Mouse (Mus musculus) frontal cortex, postnatal 36 days (tissue): ENCODE data around the gene Otud7b.
A peak's percentile ranks its signal among the peaks of the same experiment; 100 is the strongest.

Experiments
- DNase-seq, 2 experiments: peaks; one replicate each; pipeline ENCODE4 v3.0.0; 2022; ENCODE audit warnings: low spot score in 2 of 2

Otud7b gene

DNA sequence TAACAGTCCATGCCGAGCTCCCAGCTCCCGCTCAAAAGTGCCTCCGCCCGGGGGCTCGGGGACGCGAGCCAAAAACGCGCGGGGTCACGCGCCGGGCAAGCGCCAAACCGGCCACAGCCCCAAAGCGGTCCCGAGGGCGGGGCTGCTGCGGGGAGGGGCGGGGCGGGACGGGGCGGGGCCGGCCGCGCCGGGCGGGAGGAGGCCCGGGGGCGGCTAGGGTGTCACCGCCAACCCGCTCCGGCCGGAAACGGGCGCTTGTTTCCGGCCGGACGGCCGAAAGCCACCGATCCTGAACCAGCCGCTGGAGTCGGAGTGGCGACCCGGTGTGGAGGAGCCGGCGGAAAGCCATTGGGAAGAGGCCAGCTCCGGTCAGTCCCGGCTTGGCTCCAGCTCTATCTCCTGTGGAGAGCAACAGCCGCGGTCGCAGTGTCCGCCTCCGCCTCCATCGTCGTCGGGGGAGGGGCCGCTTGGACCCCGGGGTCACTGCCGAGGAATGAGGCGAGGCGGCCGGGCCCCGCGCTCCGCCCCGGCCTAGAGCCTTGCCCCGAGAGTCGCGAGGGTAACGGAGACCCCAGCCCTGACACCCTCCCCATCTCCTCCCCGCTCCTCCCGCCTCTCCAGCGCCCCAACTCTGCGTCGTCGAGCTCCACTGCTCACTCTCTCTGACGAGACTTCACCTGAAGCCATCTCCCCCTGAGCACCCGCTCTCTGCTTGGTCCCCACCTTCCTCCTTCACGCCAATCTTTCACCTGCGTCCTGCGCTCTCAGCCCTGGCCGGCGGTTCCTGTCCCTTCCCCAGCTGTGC is at the start of gene Otud7b:
Otud7b (plus strand) TSS at position 267 of the 805 bp plus-strand sequence.
- DNase-seq: peak; percentile 60 to 66

DNA sequence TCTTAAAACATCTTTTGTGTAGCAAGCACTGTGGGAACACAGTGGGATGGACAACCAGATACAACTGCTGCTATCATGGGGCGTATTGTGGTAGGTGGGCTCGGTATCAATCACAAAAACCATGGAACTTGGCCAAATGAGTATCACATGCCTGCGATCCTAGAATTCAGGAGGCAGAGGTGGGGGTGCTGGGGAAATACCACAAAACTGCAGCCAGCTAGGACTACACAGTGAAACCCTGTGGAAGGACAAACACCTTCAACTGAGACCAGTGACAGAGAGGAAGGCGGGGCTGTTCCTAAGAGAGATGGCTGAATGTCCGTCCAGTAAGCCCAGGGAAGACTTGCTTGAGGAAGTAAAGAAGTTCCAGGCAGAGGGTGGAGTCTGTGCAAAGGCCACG is 49.0 kb upstream of the Otud7b start:
- DNase-seq: no peak

DNA sequence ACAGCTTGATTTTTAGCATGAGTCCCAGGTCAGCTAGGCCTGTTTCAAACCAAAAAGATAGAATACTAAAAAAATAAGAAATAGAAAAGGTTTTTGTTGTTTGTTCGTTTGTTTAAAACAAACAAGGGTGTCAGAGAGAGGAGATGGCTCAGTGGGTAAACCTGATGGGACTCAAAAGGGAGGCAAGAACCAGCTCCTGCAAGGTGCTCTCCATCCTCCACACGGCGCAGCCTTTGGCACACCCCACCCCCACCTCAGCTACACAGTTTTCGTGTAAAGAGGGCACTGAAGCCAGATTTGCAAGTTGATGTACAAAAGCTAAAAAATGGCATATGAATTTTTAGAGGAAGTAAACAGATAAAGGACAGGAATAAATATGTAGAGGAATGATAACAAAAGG is 48.3 kb upstream of the Otud7b start:
- no peak for DNase-seq

DNA sequence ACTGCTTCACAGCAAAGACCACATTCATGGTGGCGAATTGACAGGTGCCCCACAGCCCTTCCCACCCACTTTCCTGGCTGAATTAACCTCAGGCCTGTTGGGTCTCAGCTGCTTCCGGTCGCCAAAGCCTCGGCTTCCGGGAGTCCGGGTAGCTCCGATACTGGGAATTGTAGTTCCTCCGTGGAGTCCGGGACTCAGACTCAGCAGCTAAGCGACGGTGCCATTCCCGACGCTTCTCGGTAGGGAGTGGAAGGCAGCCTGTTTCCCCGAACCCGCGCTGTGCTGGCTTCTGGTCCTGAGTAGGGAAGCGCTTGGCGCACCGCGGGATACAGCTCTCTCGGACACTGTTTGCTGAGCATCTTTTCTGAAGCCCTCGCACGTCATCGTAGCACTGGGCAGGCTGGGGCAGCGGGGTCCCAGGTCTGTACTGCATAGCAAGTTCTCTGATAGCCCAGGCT is 46.6 kb upstream of the Otud7b start:
- DNase-seq: peak; percentile 90 to 94

DNA sequence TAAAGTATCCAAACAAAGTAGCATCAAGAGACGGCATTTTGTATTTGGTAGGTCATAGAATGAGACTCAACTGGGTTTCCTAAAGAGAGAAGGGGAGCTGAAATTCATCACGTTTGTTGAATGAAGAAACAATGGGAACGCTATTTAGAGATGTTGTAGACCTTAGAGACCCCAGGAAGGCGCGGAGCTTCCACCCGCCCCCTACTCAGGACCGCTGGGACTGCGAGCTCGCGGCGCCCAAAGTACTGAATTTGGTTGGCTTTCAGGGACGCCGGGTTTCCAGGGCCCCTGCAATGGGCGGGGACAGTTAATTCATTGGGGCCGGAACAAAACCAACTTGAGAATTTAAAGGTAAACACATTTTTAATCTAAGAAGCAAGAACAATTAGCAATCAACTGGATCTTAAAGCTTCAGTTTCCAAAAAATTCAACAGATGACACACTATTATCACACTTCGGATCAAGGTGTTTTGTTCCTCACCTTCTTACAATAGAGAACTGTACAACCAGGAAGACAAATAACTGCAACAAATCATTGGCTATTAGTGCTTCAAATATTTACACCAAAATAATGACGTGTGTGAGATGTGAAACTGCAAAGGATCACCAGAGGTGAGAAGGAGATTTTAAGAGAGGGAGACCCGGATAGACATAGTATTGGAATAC is 46.0 kb upstream of the Otud7b start, which contains the start of gene Vps45:
Vps45 (minus strand) TSS at position 236 of the 666 bp plus-strand sequence.
- DNase-seq: peak; percentile 77 to 81

DNA sequence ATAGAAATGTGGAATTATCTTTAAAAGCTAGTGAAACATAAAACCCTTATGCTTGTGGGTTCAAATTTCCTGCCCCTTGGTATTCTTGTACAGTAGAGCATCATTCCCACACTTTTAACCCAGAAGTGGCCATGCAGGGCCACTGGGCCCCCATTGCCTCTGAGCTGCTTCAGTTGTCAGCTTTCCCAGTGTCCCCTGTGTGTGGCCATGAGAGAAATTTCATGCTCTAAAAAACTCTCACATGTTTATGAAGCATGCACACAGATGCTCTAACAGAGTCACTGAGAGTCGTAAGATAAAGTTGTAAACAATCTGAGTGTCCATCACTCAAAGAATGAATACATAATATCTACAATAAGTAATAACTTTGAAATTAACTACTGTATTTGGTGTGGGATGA is 44.2 kb upstream of the Otud7b start:
- DNase-seq: no peak

DNA sequence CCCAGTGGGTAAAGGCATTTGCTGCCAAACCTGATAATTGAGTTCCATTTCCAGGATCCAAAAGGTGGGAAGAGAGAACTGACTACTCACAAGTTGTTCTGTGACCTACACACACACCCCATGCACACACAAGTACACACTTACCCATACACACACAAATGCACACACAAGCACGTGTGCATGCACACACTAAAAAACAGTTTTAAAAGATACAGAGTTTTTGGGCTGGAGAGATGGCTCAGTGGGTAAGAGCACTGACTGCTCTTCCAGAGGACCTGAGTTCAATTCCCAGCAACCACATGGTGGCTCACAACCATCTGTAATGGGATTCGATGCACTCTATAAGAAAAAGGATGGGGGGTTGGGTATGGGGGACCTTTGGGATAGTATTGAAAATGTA is 41.0 kb upstream of the Otud7b start:
- DNase-seq: no peak

DNA sequence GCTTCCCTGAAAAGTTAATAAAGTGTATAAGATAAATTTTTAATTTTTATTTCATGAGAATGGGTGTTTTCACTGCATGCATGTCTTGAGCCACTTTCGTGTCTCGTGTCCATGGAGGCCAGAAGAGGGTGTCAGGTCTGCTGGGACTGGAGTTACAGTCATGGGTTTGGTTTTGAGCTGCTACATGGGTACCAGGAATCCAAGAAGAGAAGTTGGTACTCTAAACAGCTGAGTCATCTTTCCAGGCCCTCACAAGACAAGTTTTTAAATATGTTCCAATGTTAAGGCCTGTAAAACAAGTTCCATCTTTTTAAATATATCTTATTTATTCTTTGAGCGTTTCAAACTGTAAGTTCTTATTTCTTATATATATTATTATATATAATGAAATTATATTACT is 40.1 kb upstream of the Otud7b start:
- DNase-seq: no peak

DNA sequence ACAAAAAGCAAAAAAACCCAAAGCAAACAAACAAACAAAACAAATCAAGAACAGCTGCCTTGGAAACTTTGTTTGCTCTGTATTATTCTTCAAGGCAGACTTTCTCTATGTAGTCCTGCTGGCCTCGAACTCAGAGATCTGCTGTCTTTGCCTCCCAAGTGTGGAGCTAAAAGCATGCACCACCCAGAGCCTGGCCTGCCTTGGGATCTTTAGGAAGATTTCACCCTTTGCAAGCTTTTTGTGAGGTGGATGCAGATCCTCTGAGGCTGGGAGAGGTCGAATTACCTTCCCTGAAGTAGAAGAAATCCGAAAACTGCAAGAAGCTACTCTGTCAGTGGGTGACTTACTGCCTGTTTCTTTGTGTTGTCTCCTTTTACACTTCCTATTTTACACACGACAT is 39.2 kb upstream of the Otud7b start:
- no peak for DNase-seq

DNA sequence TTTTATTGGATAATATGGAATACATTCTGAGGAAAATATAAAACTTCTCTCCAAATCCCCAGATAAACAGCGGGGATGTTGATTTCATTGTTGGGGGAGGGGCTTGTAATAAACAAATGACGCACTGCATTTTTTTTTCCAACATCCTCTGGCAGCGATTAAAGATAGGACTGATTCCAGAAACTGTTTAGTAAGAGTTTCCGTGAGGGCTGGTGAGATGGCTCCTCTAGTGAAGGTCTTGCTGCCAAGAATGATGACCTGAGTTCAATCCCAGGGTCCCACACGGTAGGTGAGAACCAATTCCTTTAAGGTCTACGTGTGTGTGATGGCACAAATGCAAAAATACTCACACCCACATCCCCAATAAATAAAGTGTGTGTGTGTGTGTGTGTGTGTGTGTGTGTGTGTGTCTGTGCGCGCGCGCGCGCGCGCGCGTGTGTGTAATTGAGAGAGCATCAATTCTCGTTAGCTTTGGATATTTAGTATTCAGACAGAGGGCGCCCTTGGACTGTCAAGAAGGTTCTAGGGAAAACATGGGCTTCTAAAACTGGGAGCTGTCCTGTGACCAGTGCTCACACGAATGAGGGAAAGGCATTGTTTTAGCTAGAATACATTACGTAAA is 38.5 kb upstream of the Otud7b start:
- peak; percentile 42 to 83 for DNase-seq

DNA sequence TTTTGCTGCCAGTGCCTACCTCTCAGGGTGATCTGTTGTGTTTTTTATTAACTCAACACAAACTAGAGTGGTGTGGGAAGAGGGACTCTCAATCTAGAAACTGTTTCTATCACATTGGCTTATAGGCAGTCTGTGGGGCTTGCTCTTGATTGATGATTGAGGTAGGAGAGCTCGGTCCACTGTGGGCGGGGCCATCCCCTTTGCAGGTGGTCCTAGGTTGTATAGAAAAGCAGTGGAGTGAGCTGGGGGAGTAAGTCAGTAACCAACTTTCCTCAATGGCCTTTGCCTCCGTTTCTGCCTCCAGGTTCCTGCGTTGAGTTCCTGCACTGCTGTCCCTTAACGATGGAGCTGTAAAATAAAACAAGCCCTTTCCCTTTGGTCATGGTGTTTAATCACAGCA is 37.6 kb upstream of the Otud7b start:
- DNase-seq: no peak

DNA sequence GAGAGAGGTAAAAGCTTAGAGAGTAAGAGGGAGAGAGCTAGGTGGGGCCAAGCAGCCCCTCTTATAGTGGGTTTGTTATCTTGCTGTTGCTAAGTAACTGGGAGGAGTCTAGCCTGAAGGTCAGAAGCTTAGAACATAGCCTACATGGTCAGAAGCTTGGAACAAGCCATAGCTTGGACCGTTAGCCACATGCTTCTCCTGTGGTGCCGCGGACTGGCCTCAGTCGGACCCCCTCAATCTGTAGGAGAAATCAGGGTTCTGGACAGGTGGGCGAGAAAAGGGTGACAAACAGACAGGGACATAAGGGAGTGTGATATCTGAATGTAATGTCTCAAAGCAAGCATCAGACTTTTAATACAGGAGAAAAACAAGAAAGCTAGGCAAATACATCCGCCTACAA is 35.3 kb upstream of the Otud7b start:
- DNase-seq: no peak

DNA sequence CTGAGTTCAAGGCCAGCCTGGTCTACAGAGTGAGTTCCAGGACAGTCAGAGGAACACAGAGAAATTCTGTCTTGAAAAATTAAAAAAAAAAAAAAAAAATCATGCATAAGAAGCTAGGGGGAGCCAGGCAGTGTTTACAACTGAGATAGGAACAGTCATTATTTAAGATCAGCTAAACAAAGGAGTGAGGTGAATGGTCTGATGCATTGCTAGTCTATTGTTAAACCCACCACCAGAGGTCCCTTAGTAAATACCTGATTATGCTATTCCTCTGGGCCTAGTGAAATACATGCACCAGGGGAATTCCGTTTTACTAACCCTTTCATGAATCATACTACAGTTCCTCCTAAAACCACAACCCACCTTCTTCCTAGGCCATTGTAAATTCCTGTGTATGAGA is 34.8 kb upstream of the Otud7b start:
- DNase-seq: no peak

DNA sequence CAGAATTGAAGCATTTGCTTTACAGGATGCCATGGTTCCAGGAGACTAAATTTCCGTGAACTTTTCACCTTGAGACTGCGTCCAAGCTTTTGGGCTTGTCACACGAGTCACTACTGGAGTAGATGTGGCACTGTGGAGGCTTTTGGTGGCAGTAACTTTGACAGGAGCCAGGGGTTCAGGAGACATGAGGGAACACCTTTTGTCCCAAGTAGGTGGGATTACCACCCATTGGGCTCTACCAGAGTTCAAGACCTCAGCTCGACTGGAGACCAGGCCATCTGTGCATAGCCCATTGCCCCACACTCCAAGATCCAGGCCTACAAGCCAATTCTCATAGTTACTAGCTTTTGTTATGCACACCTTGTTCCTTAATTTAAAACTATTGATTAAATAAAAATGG is 34.1 kb upstream of the Otud7b start:
- no peak for DNase-seq

DNA sequence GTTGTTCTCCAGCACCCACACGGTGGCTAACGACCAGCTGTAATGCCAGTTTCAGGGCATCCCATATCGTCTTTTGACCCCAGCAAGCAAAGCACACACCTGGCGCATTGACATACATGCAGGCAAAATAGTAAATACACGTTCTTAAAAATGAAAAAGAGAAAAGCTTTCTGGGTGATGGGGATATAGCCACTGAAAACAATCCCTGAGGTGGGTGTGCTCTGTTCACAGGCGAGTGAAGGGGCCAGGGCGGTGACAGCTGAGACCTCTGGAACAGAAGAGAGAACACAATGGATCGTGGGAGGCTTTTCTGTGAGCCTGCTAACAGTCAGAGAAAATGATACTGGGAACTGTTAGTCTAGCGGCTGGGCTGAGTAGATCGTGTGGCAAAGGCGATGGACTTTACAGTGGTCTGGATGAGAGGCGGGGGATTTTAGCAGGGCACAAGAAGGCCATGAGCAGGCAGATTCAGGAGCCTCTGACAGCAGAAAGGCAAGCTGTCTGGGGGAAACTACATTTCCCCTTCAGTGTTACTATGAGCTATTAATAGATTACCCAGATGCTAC is 31.3 kb upstream of the Otud7b start:
- no peak for DNase-seq

DNA sequence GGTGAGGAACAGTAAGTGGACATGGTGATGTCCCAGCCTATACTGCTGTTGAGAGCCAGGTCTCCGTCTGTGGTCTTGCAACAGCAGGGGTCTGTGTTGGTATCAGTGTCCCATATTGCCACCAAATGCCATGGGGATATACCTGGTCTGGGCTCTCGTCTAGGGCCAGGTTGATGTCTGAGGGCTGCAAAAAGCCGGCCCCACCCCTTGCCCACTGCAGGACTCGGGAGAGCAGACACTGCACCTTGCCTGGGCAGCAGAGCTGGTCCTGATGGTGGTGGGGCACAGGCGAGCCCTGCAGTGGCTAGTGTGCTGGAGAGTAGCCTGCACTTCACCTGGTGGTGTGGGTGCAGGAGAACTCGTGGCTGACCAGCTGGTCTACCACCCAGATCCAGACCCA is 26.3 kb upstream of the Otud7b start:
- no peak for DNase-seq

DNA sequence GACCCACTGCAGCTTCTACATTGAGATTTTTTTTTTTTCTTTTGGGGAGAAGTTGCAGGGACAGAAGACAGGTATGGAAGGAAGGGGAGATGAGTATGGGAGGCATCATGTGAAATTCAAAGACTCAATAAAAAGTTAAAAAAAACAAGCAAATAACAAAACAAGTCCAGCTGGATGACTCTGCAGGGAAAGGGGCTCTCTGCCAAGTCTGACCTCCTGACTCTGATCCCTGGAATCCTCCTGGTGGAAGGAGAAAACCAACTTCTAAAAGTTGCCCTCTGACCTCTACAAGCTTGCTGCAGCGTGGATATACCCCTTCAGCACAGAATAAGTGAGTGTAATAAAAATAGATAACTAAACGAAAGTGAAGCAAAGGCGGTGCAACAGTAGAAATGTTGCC is 25.6 kb upstream of the Otud7b start:
- DNase-seq: no peak

DNA sequence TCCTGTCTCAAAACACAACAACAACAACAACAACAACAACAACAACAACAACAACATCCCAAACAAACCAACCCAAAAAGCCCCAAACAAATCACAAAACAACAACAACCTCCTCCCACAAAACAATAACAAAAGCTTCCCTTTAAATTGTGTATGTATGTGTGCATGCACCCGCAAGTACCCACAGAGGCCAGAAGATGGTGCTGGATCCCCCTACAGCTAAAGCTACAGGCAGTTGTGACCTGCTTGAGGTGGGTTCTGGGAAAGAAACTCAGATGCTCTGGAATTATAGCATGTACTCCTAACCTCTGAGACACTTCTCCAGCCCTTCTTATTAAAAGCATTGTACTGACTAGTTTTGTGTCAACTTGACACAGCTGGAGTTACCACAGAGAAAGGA is 23.3 kb upstream of the Otud7b start:
- no peak for DNase-seq

DNA sequence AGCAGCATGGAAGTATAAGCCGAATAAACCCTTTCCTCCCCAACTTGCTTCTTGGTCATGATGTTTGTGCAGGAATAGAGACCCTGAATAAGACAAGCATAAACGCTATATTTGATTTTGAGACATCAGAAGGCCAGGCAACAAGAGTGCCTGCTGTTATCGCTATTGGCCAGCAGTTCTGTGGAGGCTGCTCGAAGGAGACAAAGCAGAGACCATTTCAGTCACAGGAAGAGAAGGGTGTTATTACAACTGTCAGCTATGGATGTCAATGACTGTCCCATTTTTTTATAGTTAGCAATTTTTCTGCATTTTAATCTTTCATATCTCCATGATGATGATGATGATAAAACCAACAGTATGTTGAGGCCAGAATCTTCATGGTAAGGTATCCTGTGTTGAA is 22.7 kb upstream of the Otud7b start:
- DNase-seq: no peak

DNA sequence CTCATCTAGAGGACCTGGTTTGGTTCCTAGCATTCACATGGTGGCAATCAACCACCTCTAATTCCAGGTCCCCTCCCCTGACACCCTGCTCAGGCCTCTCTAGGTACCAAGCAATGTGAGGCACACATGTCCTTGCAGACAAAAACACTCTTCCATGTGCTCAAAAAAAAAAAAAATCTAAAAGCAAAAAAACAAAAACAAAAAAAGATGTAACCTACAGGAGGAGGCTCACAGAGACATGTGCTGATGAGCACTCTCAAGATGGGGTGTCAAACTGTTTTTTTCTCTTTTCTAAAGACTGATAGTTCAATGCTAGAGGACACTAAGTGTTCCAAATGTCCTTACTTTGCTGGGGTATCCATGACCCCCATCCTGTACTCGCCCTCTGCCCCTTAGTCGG is 22.2 kb upstream of the Otud7b start:
- no peak for DNase-seq

DNA sequence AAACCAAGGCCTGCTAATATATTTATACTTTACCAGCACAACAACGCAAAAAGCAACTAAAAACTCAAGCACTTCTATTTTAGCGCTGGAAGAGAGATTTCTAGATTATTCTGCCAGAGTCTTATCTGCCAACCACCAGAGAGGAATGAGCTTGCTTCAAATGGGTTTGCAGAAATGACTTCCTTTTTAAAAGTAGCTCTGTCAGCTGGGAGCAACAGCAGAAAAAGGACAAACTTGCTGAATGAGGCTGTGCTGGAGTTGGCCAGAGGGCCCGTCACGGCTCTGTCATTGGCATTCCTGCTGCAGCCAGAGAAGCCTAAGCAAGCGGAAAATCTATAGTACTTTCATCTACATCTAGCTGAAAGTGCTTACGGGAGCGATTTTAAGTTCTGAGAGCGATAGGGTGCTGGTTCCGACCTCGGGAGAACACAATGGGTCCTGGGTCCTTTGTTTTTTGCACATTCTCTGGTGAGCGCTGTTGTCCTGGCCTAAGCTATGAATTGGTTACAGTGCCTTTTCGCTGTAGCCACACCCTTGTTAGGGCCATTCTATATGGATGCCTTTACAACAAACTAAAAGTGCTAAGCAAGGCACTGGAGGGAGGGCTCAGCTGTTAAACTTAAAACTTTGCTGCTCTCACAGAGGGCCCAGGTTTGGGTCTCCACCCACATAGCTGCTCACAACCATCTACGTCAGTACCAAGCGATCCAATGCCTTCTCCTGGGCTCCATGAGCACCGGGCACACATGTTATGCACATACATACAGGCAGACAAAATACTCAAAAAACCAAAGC is 21.4 kb upstream of the Otud7b start:
- no peak for DNase-seq
